19 mouse cellular contexts compared by ENCODE assay signal in the genomic region with DNA sequence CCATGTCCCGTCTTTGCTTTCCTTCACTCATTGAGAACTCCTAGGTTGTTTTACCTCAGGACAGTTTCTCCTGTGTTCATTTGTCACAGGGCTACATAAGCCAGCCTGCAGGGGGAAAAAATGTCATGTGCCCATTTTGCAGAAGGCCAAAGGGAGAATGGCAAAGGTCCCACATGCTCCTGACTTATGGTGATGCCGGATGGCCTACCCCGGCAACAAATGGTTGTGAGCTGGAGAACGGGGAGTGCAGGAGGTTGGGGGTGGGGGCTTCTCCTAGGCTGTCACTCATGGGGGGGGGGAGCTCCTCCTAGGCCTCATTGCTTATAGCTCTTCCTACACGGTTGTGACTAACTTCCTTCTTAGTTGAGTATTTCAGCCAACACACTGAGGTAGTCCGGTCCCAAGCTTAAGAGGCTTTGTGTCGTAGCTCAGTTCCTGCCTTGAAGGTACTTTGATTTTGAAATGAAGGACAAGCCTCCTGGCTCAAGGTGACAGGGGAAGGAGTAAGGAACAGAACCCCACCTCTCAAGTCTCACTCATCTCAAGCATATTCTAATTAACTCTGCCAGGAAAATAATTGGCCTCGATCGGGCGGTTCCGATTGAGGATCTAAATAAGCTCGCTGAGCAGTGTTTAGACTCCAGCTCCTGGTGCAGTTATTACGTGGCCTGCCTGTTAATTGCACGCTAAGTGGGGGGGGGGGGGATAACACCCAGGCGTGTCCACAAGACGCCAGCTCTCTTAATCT.
DNase-seq lines count a peak whose midpoint lies in the region; ATAC-seq lines count a peak whose summit lies in the region.
"Had no signal": no experiment of that assay in that cellular context is flagged by ENCODE, and none has a peak within 500 bp of the region (broad histone marks: within the 10 kb centered on the region; RNA-seq: fewer than 3 reads in every experiment).

No protein-coding gene starts in this region.

- no peaks in the 10 kb centered on the region for H3K9me3 ChIP-seq in embryonic facial prominence, embryonic 14.5 days (ENCODE audit: control insufficient read depth, low read length)
- H3K9me3 ChIP-seq in embryonic facial prominence, embryonic 10.5 days = no peaks in the 10 kb centered on the region
- H3K9me3 ChIP-seq in midbrain, embryonic 14.5 days (ENCODE audit: control insufficient read depth, low read length) = no peaks in the 10 kb centered on the region
- no peaks in the 10 kb centered on the region for H3K9me3 ChIP-seq in midbrain, embryonic 15.5 days
- H3K9me3 ChIP-seq in forebrain, embryonic 11.5 days (ENCODE audit: control insufficient read depth, low read length) = no peaks in the 10 kb centered on the region
- H3K9me3 ChIP-seq in neural tube, embryonic 14.5 days (ENCODE audit: control insufficient read depth, low read length) = no peaks in the 10 kb centered on the region
- H3K9me3 ChIP-seq: embryonic facial prominence, embryonic 15.5 days; heart, embryonic 15.5 days had no signal

- no peak overlapping the region for H3K4me2 ChIP-seq in embryonic facial prominence, embryonic 14.5 days (ENCODE audit: low read depth, low read length)
- no peak overlapping the region for H3K4me2 ChIP-seq in midbrain, embryonic 14.5 days (ENCODE audit: low read length)
- no peak overlapping the region for H3K4me2 ChIP-seq in midbrain, embryonic 15.5 days
- H3K4me2 ChIP-seq in forebrain, embryonic 11.5 days (ENCODE audit: low read depth, low read length, severe bottlenecking) = no peak overlapping the region
- no peak overlapping the region for H3K4me2 ChIP-seq in neural tube, embryonic 14.5 days (ENCODE audit: low read depth, low read length)
- H3K4me2 ChIP-seq: embryonic facial prominence, embryonic 15.5 days; heart, embryonic 15.5 days had no signal

- H3K9ac ChIP-seq in embryonic facial prominence, embryonic 14.5 days (ENCODE audit: low read depth, low read length) = no peak overlapping the region
- no peak overlapping the region for H3K9ac ChIP-seq in midbrain, embryonic 14.5 days (replicated peaks; ENCODE audit: low read length)
- H3K9ac ChIP-seq in midbrain, embryonic 15.5 days = no peak overlapping the region
- H3K9ac ChIP-seq in forebrain, embryonic 11.5 days (ENCODE audit: low read length) = no peak overlapping the region
- H3K9ac ChIP-seq in neural tube, embryonic 14.5 days (replicated peaks; ENCODE audit: low read depth, low read length) = no peak overlapping the region
- H3K9ac ChIP-seq: embryonic facial prominence, embryonic 15.5 days; heart, embryonic 15.5 days; liver, postnatal 0 days had no signal

- ATAC-seq in embryonic facial prominence, embryonic 14.5 days (ENCODE audit: low read depth) = 0 out of 2 replicates have a peak, but pooled peaks have one; percentile 26
- ATAC-seq in midbrain, embryonic 14.5 days (ENCODE audit: low FRiP score, low TSS enrichment) = no peak
- ATAC-seq in midbrain, embryonic 15.5 days (replicated peaks) = no peak; the same call in 1 of the 2 replicates
- peak; percentile 52 for ATAC-seq in forebrain, embryonic 11.5 days (replicated peaks; ENCODE audit: low FRiP score)
- peak; percentile 42; the same call in 1 of the 2 replicates for ATAC-seq in neural tube, embryonic 14.5 days (ENCODE audit: low read depth)
- no peak for ATAC-seq in erythroid progenitor cell, adult 5-6 weeks (replicated peaks; ENCODE audit: low FRiP score, poor library complexity, severe bottlenecking)
- ATAC-seq: CD4-positive, CD25-positive, alpha-beta regulatory T cell, adult 4 months; liver, postnatal 0 days had no signal

- WGBS in embryonic facial prominence, embryonic 14.5 days = 82% methylated on average over 16 of the region's 16 CpGs
- 88% methylated on average over 16 of the region's 16 CpGs for WGBS in embryonic facial prominence, embryonic 10.5 days
- 71% methylated on average over 16 of the region's 16 CpGs for WGBS in midbrain, embryonic 14.5 days
- WGBS in midbrain, embryonic 15.5 days = 59% methylated on average over 16 of the region's 16 CpGs
- 70% methylated on average over 16 of the region's 16 CpGs for WGBS in forebrain, embryonic 11.5 days
- 62% methylated on average over 16 of the region's 16 CpGs for WGBS in neural tube, embryonic 14.5 days

- DNase-seq in embryonic facial prominence, embryonic 14.5 days (ENCODE audit: low spot score) = no peak
- no peak for DNase-seq in embryonic facial prominence, embryonic 10.5 days (ENCODE audit: low spot score)
- DNase-seq in midbrain, embryonic 14.5 days = peak; percentile 33
- DNase-seq in forebrain, embryonic 11.5 days (ENCODE audit: low spot score) = peak; percentile 66
- DNase-seq in urinary bladder, postnatal 25 days (ENCODE audit: low spot score) = no peak
- DNase-seq: adrenal gland, adult 8-10 months; cerebellum, adult 8-10 months; gastrocnemius, postnatal 10 days; heart, adult 2 months; kidney, adult 8-10 months; liver; liver, postnatal 0 days; thymus, postnatal 36 days had no signal

- H3K27ac ChIP-seq in embryonic facial prominence, embryonic 14.5 days (replicated peaks; ENCODE audit: low read depth, low read length) = no peak overlapping the region
- no peak overlapping the region for H3K27ac ChIP-seq in embryonic facial prominence, embryonic 10.5 days (replicated peaks)
- H3K27ac ChIP-seq in midbrain, embryonic 14.5 days (replicated peaks; ENCODE audit: low read depth, low read length) = no peak overlapping the region
- no peak overlapping the region for H3K27ac ChIP-seq in midbrain, embryonic 15.5 days
- no peak overlapping the region for H3K27ac ChIP-seq in forebrain, embryonic 11.5 days (ENCODE audit: low read depth, low read length)
- no peak overlapping the region for H3K27ac ChIP-seq in neural tube, embryonic 14.5 days (ENCODE audit: low read depth, low read length)
- H3K27ac ChIP-seq: embryonic facial prominence, embryonic 15.5 days; heart, adult 2 months; heart, embryonic 15.5 days had no signal

- no peak overlapping the region for H3K4me3 ChIP-seq in embryonic facial prominence, embryonic 14.5 days (ENCODE audit: low read depth, low read length)
- H3K4me3 ChIP-seq in embryonic facial prominence, embryonic 10.5 days = no peak overlapping the region
- H3K4me3 ChIP-seq in midbrain, embryonic 14.5 days (replicated peaks; ENCODE audit: low read depth, low read length) = no peak overlapping the region
- H3K4me3 ChIP-seq in midbrain, embryonic 15.5 days = no peak overlapping the region
- no peak overlapping the region for H3K4me3 ChIP-seq in forebrain, embryonic 11.5 days (ENCODE audit: low read depth, low read length)
- no peak overlapping the region for H3K4me3 ChIP-seq in neural tube, embryonic 14.5 days (ENCODE audit: low read depth, low read length)
- H3K4me3 ChIP-seq: embryonic facial prominence, embryonic 15.5 days; heart, adult 2 months; heart, embryonic 15.5 days had no signal

- no peaks in the 10 kb centered on the region for H3K27me3 ChIP-seq in embryonic facial prominence, embryonic 14.5 days (replicated peaks; ENCODE audit: control insufficient read depth, insufficient read depth, low read length)
- H3K27me3 ChIP-seq in embryonic facial prominence, embryonic 10.5 days (replicated peaks; ENCODE audit: low read depth, poor library complexity, severe bottlenecking) = no peaks in the 10 kb centered on the region
- no peaks in the 10 kb centered on the region for H3K27me3 ChIP-seq in midbrain, embryonic 14.5 days (ENCODE audit: control insufficient read depth, insufficient read depth, low read length)
- H3K27me3 ChIP-seq in midbrain, embryonic 15.5 days (replicated peaks) = no peaks in the 10 kb centered on the region
- peaks cover 17% of the 10 kb centered on the region; the same call in 1 of the 2 replicates for H3K27me3 ChIP-seq in forebrain, embryonic 11.5 days (ENCODE audit: control insufficient read depth, insufficient read depth, low read length)
- no peaks in the 10 kb centered on the region for H3K27me3 ChIP-seq in neural tube, embryonic 14.5 days (ENCODE audit: control insufficient read depth, insufficient read depth, low read length)
- H3K27me3 ChIP-seq: embryonic facial prominence, embryonic 15.5 days; heart, embryonic 15.5 days had no signal

- H3K36me3 ChIP-seq in embryonic facial prominence, embryonic 14.5 days (ENCODE audit: control insufficient read depth, insufficient read depth, low read length) = no peaks in the 10 kb centered on the region
- H3K36me3 ChIP-seq in embryonic facial prominence, embryonic 10.5 days (replicated peaks) = no peaks in the 10 kb centered on the region
- H3K36me3 ChIP-seq in midbrain, embryonic 14.5 days (ENCODE audit: control insufficient read depth, insufficient read depth, low read length) = no peaks in the 10 kb centered on the region
- H3K36me3 ChIP-seq in midbrain, embryonic 15.5 days (replicated peaks) = no peaks in the 10 kb centered on the region
- H3K36me3 ChIP-seq in forebrain, embryonic 11.5 days (ENCODE audit: control insufficient read depth, insufficient read depth, low read length) = no peaks in the 10 kb centered on the region
- H3K36me3 ChIP-seq in neural tube, embryonic 14.5 days (ENCODE audit: control insufficient read depth, insufficient read depth, low read length) = no peaks in the 10 kb centered on the region
- H3K36me3 ChIP-seq: embryonic facial prominence, embryonic 15.5 days; heart, embryonic 15.5 days had no signal

- no peaks in the 10 kb centered on the region for H3K4me1 ChIP-seq in embryonic facial prominence, embryonic 14.5 days (ENCODE audit: control insufficient read depth, insufficient read depth, low read length)
- peaks cover 18% of the 10 kb centered on the region for H3K4me1 ChIP-seq in embryonic facial prominence, embryonic 10.5 days
- peaks cover 31% of the 10 kb centered on the region for H3K4me1 ChIP-seq in midbrain, embryonic 14.5 days (ENCODE audit: control insufficient read depth, insufficient read depth, low read length)
- peaks cover 31% of the 10 kb centered on the region for H3K4me1 ChIP-seq in midbrain, embryonic 15.5 days
- peaks cover 10% of the 10 kb centered on the region; the same call in 1 of the 2 replicates for H3K4me1 ChIP-seq in forebrain, embryonic 11.5 days (replicated peaks; ENCODE audit: control insufficient read depth, insufficient read depth, low read length)
- H3K4me1 ChIP-seq in neural tube, embryonic 14.5 days (ENCODE audit: control insufficient read depth, insufficient read depth, low read length) = peaks cover 33% of the 10 kb centered on the region
- H3K4me1 ChIP-seq: embryonic facial prominence, embryonic 15.5 days had no signal

Comparison
In these comparisons a context has a peak if more than half of its experiments do, and no peak if none do; other contexts are left out.
1. ATAC-seq: peak in embryonic facial prominence, embryonic 14.5 days (single experiment), forebrain, embryonic 11.5 days (single experiment) and neural tube, embryonic 14.5 days (single experiment); none in midbrain, embryonic 14.5 days (single experiment), midbrain, embryonic 15.5 days (single experiment) and erythroid progenitor cell, adult 5-6 weeks (single experiment).
2. DNase-seq: peak in midbrain, embryonic 14.5 days (single experiment) and forebrain, embryonic 11.5 days (single experiment); none in embryonic facial prominence, embryonic 14.5 days (single experiment), embryonic facial prominence, embryonic 10.5 days (single experiment) and urinary bladder, postnatal 25 days (single experiment).